Mouse (Mus musculus) embryo, embryonic 10 days (tissue): Measurements from ENCODE around the gene Zkscan14.

Experiments
- DNase-seq: peaks from one replicate; pipeline ENCODE4 v3.0.0-alpha.2; 2015; ENCODE audit warnings: low spot score

The Zkscan14 gene

GRCm38 (mm10) chr5:145202446-145202845, 778 bp upstream of the Zkscan14 start:
- no peak for DNase-seq

GRCm38 (mm10) chr5:145200387-145200786, 1.3 kb downstream of the Zkscan14 start:
- DNase-seq = no peak

DNA sequence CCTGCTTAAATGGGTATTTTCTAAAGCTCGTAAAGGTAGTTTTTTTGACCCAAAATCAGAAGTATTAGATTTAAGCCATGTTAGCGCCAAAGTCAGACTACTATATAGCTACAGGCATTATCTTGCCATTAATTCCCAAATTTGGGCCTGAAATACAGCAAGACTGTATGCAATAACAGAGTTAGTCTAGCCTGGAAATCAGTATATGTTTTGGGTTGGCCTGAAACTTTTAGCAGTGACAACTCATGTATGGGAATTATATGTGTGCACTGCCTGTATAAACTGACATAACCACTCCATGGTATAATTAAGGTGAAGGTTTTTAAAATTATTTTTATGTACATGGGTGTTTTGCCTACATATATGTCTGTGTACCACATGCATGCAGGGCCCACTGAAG, 9.7 kb downstream of the Zkscan14 start, which contains the start of gene Atp5j2:
Gene Atp5j2 (minus strand): TSS at position 101 of the 400 bp plus-strand sequence.
- no peak for DNase-seq

DNA sequence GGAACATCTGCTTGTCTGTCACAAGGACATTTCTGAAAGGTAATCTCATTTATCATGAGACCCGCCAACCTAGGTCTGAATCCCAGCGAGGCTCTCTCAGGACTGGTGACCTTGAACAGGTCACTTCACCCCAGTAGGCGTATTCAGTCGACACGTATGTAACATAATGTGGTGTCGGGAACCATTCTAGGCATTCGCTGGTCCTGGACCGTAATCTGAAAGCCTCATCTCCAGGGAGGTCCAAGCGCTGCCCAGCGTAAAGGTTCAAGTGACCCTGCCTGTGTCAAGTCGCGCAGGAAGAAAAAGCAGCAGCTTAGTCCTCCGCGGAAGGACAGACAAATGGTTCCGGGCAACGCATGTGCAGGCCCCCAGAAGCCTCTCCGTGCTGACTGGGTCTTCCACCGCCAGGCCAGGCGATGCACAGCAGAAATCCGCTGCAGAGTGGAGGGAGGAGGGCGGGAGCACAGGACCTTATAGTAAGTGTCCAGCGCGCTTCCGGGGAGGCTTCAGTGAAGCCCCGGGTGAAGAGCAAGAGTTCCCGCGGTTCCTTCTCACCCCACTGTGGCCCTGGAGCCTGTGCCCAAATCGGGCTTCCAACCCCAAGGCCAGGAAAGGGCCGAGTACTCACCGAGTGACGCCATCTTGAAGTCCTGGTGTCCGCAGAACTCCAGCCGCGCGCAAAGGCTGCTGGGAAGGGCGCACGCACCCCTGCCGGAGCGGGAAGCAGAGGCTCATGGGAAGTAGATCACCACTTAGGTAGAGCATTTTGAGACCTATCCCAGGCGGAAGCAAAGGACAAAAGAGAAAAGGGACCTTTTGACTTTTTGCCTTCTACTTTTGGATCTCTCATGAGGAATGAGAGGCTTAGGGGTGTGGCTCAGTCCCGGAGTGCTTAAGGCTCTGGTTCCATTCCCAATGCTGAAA, 10.5 kb downstream of the Zkscan14 start:
- DNase-seq = peak; percentile 95

GRCm38 (mm10) chr5:145190373-145190772, 11.3 kb downstream of the Zkscan14 start:
- no peak for DNase-seq

- DNase-seq = no peak
Measured at GRCm38 (mm10) chr5:145189416-145189815, 12.3 kb downstream of the Zkscan14 start.

DNA sequence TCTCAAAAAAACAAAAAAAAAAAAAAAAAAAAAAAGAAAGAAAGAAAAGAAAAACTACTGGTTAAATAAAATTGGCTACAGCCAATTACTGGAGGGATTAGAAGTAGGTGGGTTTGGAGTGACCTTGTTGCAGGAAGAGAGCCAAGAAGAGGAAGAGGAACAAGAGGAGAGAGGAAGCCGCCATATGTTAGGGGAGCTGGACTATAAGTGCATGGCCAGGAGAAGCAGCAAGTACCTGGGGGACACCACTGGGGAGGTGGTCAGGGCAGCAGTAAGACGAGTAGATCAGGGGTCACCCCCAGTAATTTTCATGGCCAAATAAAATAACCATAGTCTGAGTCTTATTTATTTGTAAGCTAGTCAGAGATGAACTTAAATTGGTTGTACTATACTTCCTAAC, 16.4 kb downstream of the Zkscan14 start:
- DNase-seq = no peak

GRCm38 (mm10) chr5:145178461-145178980, 23.1 kb downstream of the Zkscan14 start:
- DNase-seq = no peak

GRCm38 (mm10) chr5:145167306-145167661, 34.4 kb downstream of the Zkscan14 start:
- peak; percentile 26 for DNase-seq

DNA sequence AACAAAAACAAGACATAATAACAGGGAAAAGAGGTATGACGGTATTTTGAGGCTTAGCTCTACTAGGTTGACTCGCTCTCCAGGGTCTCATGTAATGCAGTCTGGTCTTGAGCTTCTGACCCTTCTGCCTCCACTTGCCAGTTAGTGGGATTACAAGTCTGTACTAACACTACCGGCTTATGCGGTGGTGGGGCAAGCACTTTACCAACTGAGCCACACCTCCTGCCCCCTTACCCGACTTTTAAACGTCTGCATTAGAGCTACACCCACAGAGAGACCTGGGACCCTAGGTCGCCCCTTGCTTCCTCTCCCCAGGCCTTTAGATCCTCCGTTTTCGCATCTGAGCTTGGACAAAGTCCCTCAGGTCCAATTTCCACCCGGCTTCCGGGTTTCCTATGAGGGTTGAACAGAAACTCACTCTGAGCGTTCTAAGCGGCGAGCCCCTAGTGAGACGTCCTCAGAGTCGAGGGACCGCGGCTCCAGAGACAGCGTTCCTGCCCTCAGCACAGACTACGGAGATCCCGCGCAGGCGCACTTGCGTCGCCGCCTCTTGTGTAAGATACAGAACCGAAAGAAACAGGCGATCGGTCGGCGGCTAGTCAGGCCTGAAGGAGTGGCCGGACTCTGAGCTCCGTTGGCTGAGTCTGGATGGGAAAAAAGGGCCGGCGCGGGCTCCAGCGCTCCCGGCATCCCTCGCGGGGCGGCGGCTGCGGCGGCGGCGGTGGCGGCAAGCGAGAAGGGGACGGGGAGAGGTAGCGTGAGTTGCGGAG, 34.9 kb downstream of the Zkscan14 start, which contains the start of the genes Ptcd1 and Cpsf4:
Gene Ptcd1 (minus strand): TSS at position 573 of the 770 bp plus-strand sequence.
Gene Cpsf4 (plus strand): TSS at position 678 of the 770 bp plus-strand sequence.
- peak; percentile 100 for DNase-seq

GRCm38 (mm10) chr5:145165184-145165583, 36.5 kb downstream of the Zkscan14 start:
- DNase-seq = no peak

DNA sequence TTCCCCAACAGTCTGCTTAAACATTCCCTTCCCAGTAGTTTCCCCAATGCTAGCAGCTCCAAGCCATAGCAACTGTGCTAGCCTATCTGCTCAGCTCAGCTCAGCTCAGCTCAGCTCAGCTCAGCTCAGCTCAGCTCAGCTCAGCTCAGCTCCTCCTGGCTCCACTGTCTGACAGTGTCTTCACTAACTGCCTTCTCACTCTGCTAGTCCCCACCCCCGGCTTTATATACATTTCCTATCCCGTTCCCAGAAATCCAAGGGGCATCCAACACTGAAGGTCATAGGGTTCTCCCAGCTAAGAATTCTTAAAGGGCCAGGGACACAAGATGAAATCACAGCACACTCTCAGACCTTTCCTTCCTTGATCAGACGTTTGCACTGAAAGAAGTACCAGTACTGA, 37.0 kb downstream of the Zkscan14 start:
- no peak for DNase-seq

- no peak for DNase-seq
Measured at GRCm38 (mm10) chr5:145161361-145161760, 40.3 kb downstream of the Zkscan14 start.

DNA sequence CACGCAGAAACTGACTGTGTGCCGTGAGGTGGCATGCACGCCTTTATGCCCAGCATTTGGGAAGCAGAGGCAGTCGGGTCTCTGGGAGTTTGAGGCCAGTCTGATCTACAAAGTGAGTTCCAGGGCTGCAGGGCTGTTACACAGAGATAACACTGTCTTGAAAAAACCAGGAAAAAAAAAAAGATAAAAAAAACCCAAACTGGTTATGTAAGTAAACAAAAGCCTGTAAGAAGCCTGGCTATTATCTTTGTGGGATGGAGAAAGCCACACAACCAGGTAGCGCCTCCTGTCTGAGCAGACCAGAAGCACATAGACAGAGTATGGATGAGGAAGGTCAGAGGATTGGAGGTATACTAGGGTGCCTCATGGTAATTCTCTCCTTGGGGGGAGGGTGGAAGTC, 49.0 kb downstream of the Zkscan14 start:
- no peak for DNase-seq

GRCm38 (mm10) chr5:145149294-145149693, 52.4 kb downstream of the Zkscan14 start:
- DNase-seq = no peak

GRCm38 (mm10) chr5:145147748-145148147, 53.9 kb downstream of the Zkscan14 start:
- DNase-seq = no peak
